Mouse (Mus musculus): ENCODE measurements around the gene Tmprss11g. TPM values are rescaled to one million over a fixed set of nuclear protein-coding genes. Genes with fewer than 3 reads are reported as not detected.
A peak's percentile ranks its signal among the peaks of the same experiment; 100 is the strongest.

The Tmprss11g gene
- polyA plus RNA-seq (2012; rRNA removed) = not detected in 2 replicates

GRCm38 (mm10) chr5:86518500-86518899, at the start of gene Tmprss11g:
Tmprss11g (minus strand) TSS chr5:86518600.
- DNase-seq (ENCODE audit: extremely low spot score in 1 of 2, low spot score in 1 of 2) = no peak

- no peak for DNase-seq (ENCODE audit: extremely low spot score in 1 of 2, low spot score in 1 of 2)
Measured at GRCm38 (mm10) chr5:86546693-86547092, 28.3 kb upstream of the Tmprss11g start.

- DNase-seq (ENCODE audit: extremely low spot score in 1 of 2, low spot score in 1 of 2) = no peak
Measured at GRCm38 (mm10) chr5:86540601-86541000, 22.2 kb upstream of the Tmprss11g start.

GRCm38 (mm10) chr5:86528725-86529124, 10.3 kb upstream of the Tmprss11g start:
- peak in 1 of 2 experiments; percentile 1 for DNase-seq (ENCODE audit: extremely low spot score in 1 of 2, low spot score in 1 of 2)

GRCm38 (mm10) chr5:86511538-86511937, 6.9 kb downstream of the Tmprss11g start:
- no peak for DNase-seq (ENCODE audit: extremely low spot score in 1 of 2, low spot score in 1 of 2)

GRCm38 (mm10) chr5:86493453-86493852, 24.9 kb downstream of the Tmprss11g start:
- no peak for DNase-seq (ENCODE audit: extremely low spot score in 1 of 2, low spot score in 1 of 2)

GRCm38 (mm10) chr5:86482562-86482961, 35.8 kb downstream of the Tmprss11g start:
- peak in 1 of 2 experiments; percentile 48 for DNase-seq (ENCODE audit: extremely low spot score in 1 of 2, low spot score in 1 of 2)

GRCm38 (mm10) chr5:86482031-86482430, 36.4 kb downstream of the Tmprss11g start:
- DNase-seq (ENCODE audit: extremely low spot score in 1 of 2, low spot score in 1 of 2) = no peak

GRCm38 (mm10) chr5:86473859-86474258, 44.5 kb downstream of the Tmprss11g start:
- no peak for DNase-seq (ENCODE audit: extremely low spot score in 1 of 2, low spot score in 1 of 2)

GRCm38 (mm10) chr5:86468890-86469289, 49.5 kb downstream of the Tmprss11g start, which contains the start of gene Tmprss11a:
Tmprss11a (minus strand) TSS chr5:86468990.
- DNase-seq (ENCODE audit: extremely low spot score in 1 of 2, low spot score in 1 of 2) = no peak

GRCm38 (mm10) chr5:86439306-86439705, 79.1 kb downstream of the Tmprss11g start:
- no peak for DNase-seq (ENCODE audit: extremely low spot score in 1 of 2, low spot score in 1 of 2)

GRCm38 (mm10) chr5:86438548-86438947, 79.9 kb downstream of the Tmprss11g start:
- DNase-seq (ENCODE audit: extremely low spot score in 1 of 2, low spot score in 1 of 2) = peak in 1 of 2 experiments; percentile 35

Other genes starting within 250 kb of the Tmprss11g start
- not detected in 2 replicates for gene Tmprss11c, start 229.3 kb downstream of the Tmprss11g start, polyA plus RNA-seq (2012; rRNA removed)
- 0.08 and 0.14 TPM in 2 replicates for gene Tmprss11d, start 145.2 kb downstream of the Tmprss11g start, polyA plus RNA-seq (2012; rRNA removed)
- 0.08 TPM in 1 of 2 replicates, not detected in the other for gene Tmprss11a, start 49.6 kb downstream of the Tmprss11g start, polyA plus RNA-seq (2012; rRNA removed)
- not detected in 2 replicates for gene Tmprss11f, start 113.8 kb upstream of the Tmprss11g start, polyA plus RNA-seq (2012; rRNA removed)
- not detected in 2 replicates for gene Tmprss11b, start 157.8 kb upstream of the Tmprss11g start, polyA plus RNA-seq (2012; rRNA removed)
- not detected in 2 replicates for gene Tmprss11e, start 227.2 kb upstream of the Tmprss11g start, polyA plus RNA-seq (2012; rRNA removed)

All from frontal cortex, adult 2 months (tissue).